Mouse (Mus musculus) thymus, adult 2 months (tissue): ENCODE measurements at regions not wholly inside any gene's neighbourhood (a gene's known extent, or its start where the extent isn't known, plus 50 kb on each side); places are given as distances from the start of the nearest gene placed in this dataset.

ENCODE experiments used
- CTCF ChIP-seq: fragments of 200-500 bp; IDR thresholded peaks from 2 replicates; pipeline ENCODE4 v1.5.1; 2012; ENCODE audit warnings: mild to moderate bottlenecking, control low read depth, low read length, moderate library complexity, borderline replicate concordance; ENCODE audit not compliant: control insufficient read depth, poor library complexity, insufficient read depth; ENCODE audit errors: extremely low read depth
- POLR2A ChIP-seq: fragments of 200-500 bp; IDR thresholded peaks from 2 replicates; pipeline ENCODE4 v1.6.1; 2012; ENCODE audit warnings: mild to moderate bottlenecking, low read length, control low read depth, moderate library complexity; ENCODE audit not compliant: control insufficient read depth, poor library complexity, insufficient read depth; ENCODE audit errors: extremely low read depth

GRCm38 (mm10) chr12:113260304-113260703 is 74.6 kb downstream of the Tmem121 start:
- no peak for TF ChIP-seq POLR2A
- no peak for TF ChIP-seq CTCF
